Mouse (Mus musculus) neural tube, embryonic 11.5 days (tissue): ENCODE results near the gene Ppp1r3f. TPM values are rescaled to one million over a fixed set of nuclear protein-coding genes. Genes with fewer than 3 reads are reported as not detected.

Experiments used
- ATAC-seq: fragments of 200-750 bp; cut with Nextera tagmentation; 2 replicates; pipeline ENCODE4 v1.8.0; 2017; ENCODE audit warnings: moderate number of reproducible peaks, mild to moderate bottlenecking, moderate TSS enrichment, moderate library complexity; ENCODE audit not compliant: insufficient read depth, low FRiP score, low TSS enrichment
- DNase-seq: peaks from one replicate; pipeline ENCODE4 v3.0.0-alpha.2; 2015; ENCODE audit warnings: low spot score
- H3K27ac ChIP-seq: fragments of 300-500 bp; sonication (generic); 2 replicates; pipeline ENCODE4 v1.5.1; 2014; ENCODE audit warnings: low read depth, mild to moderate bottlenecking, low read length
- H3K27me3 ChIP-seq: fragments of 300-500 bp; sonication (generic); 2 replicates; pipeline ENCODE4 v1.6.1; 2014; ENCODE audit warnings: mild to moderate bottlenecking, low read length, mixed read lengths; ENCODE audit not compliant: control insufficient read depth, insufficient read depth
- H3K36me3 ChIP-seq: fragments of 300-500 bp; sonication (generic); 2 replicates; pipeline ENCODE4 v1.6.1; 2014; ENCODE audit warnings: mild to moderate bottlenecking, low read length, moderate library complexity, mixed read lengths; ENCODE audit not compliant: control insufficient read depth, insufficient read depth
- H3K4me1 ChIP-seq: fragments of 300-500 bp; sonication (generic); 2 replicates; pipeline ENCODE4 v1.6.1; 2014; ENCODE audit warnings: low read length, mixed read lengths; ENCODE audit not compliant: control insufficient read depth, insufficient read depth
- H3K4me2 ChIP-seq: fragments of 300-500 bp; sonication (generic); 2 replicates; pipeline ENCODE4 v1.6.1; 2014; ENCODE audit warnings: low read depth, mild to moderate bottlenecking, moderate library complexity
- H3K4me3 ChIP-seq: fragments of 300-500 bp; sonication (generic); 2 replicates; pipeline ENCODE4 v1.5.1; 2014; ENCODE audit warnings: low read depth, low read length
- H3K9ac ChIP-seq: fragments of 300-500 bp; sonication (generic); 2 replicates; pipeline ENCODE4 v1.6.1; 2014; ENCODE audit warnings: mild to moderate bottlenecking, low read length
- H3K9me3 ChIP-seq: fragments of 300-500 bp; sonication (generic); 2 replicates; pipeline ENCODE4 v1.6.1; 2016; ENCODE audit warnings: low read length; ENCODE audit not compliant: control insufficient read depth
- WGBS: fragments of 180-500 bp; shearing (Covaris S2); extraction: QIAGEN DNeasy Blood & Tissue Kit; methylation state at CpG from one replicate; pipeline ENCODE4 v1.1.7; 2014; 5-methylcytosine and 5-hydroxymethylcytosine counted together
- polyA plus RNA-seq: library from polyadenylated mRNA; unstranded; fragments of >200 nt; fragmentation: Nextera tagmentation; extraction: Ambion mirVana; gene quantifications from 2 replicates; pipeline ENCODE4 v1.2.1, GENCODE M21; 2014

Ppp1r3f gene
- 1.7 and 2.1 TPM in 2 replicates for polyA plus RNA-seq

DNA sequence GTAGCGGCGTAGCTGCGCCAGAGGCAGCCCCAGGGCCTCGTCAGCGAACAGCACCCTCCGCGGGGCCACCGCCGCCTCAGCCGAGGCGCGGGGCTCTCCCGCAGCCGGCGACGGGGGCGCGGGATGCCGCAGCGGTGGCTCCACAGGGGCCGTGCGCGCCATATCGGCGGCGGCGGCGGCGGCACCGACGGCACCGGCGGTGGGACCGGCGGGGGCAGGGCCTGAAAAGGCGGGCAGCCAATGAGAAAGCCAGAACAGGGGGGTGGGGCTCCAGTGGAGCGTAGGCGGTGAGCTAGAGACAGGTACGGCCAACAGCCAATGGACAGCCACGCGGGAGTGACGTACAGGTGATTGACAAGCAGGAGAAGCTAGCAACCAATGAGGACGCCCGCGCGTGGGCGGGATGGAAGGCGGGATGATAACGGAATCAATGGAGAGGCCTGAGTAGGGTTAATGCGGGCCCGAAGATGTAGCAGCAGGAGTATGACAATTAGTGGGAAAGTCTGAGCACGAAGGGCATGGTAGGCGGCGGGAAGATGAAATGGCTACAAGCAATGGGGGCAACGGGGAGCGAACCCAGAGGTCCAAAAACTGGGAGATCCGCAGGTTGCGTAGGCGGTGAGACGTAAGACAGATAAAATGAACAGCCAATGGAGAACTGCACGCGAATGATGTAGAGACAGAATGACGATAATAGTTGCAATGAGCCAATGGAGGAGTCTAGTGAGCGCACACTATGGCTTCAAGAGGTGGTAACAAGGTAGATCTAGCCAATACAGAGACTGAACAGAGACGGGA lies at the start of gene Ppp1r3f:
Gene Ppp1r3f (minus strand): TSS at position 197 of the 798 bp plus-strand sequence.
- ATAC-seq (peak; percentile 99), DNase-seq (peak; percentile 89)
- Histone ChIP-seq H3K9me3 (no peaks in the 10 kb centered on the region), H3K36me3 (no peaks in the 10 kb centered on the region), H3K4me2 (peak within 1 kb of the TSS; percentile 54), H3K27me3 (no peaks in the 10 kb centered on the region), H3K4me1 (0 out of 2 replicates have a peak, but pooled peaks cover 5% of the 10 kb centered on the region), H3K4me3 (peak within 1 kb of the TSS; percentile 54), H3K9ac (peak within 1 kb of the TSS; percentile 75), H3K27ac (peak within 1 kb of the TSS; percentile 78)
- WGBS, result 17% methylated on average over 56 of the region's 65 CpGs

GRCm38 (mm10) chrX:7617889-7618551 lies 43.9 kb upstream of the Ppp1r3f start:
- Histone ChIP-seq H3K4me1 (no peaks in the 10 kb centered on the region), H3K4me2 (no peak overlapping the region), H3K27me3 (no peaks in the 10 kb centered on the region), H3K36me3 (no peaks in the 10 kb centered on the region), H3K4me3 (no peak overlapping the region), H3K9me3 (no peaks in the 10 kb centered on the region), H3K27ac (no peak overlapping the region), H3K9ac (no peak overlapping the region)
- DNase-seq (no peak), ATAC-seq (no peak)
- WGBS, result 86% methylated on average over 12 of the region's 12 CpGs

- no peaks in the 10 kb centered on the region for H3K36me3 ChIP-seq
- H3K9me3 ChIP-seq, result no peaks in the 10 kb centered on the region
- ATAC-seq, result no peak
- H3K4me3 ChIP-seq, result peak overlapping the region; percentile 22
- no peak overlapping the region for H3K9ac ChIP-seq
- peak; percentile 13 for DNase-seq
- H3K27me3 ChIP-seq, result no peaks in the 10 kb centered on the region
- 18% methylated on average over 26 of the region's 26 CpGs for WGBS
- no peaks in the 10 kb centered on the region for H3K4me1 ChIP-seq
- H3K4me2 ChIP-seq, result peak overlapping the region; percentile 54
- H3K27ac ChIP-seq, result no peak overlapping the region
These were observed 36.6 kb upstream of the Ppp1r3f start for GRCm38 (mm10) chrX:7610536-7611258.

DNA sequence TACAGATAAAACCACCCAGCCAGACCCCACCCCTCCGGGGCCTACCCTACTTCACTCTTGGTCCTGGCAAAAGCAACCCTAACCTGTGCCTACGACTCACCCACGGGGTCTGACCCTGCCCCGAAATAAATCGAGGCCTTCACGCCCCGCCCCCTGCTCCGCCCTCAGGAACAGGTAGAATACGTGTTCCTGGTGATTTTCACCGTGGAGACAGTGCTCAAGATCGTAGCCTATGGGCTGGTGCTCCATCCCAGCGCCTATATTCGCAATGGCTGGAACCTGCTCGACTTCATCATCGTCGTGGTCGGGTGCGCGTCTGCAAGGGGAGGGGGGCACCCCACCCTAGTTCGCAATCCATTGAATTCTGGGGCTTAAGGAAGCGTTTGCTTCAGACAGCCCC lies 36.0 kb upstream of the Ppp1r3f start:
- Histone ChIP-seq H3K36me3 (no peaks in the 10 kb centered on the region), H3K9me3 (no peaks in the 10 kb centered on the region), H3K9ac (no peak overlapping the region), H3K4me2 (peak overlapping the region; percentile 54), H3K27ac (no peak overlapping the region), H3K27me3 (no peaks in the 10 kb centered on the region), H3K4me1 (no peaks in the 10 kb centered on the region), H3K4me3 (peak overlapping the region; percentile 22)
- ATAC-seq (0 out of 2 replicates have a peak, but pooled peaks have one; percentile 16), DNase-seq (no peak)
- WGBS, result 16% methylated on average over 21 of the region's 21 CpGs

DNA sequence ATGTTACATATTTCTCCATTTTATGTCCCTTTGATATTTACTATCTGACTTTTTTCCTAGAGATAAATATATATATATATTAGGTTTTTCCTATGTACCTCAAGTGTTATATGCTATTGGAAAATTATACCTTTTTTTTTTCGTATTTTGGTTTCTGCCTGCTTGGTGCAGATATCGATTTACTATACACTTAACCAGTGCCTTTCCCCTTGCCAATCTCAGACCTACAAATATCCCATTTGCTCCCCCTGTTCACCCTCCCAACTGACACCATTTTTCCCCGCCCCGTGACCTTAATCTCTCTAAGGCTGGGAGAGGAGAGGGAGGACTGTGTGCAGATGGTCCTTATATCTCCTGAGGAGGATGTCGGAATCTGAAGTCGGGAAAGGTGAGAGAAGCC lies 32.7 kb upstream of the Ppp1r3f start, which contains the start of gene Cacna1f:
Gene Cacna1f (plus strand): TSS at position 301 of the 400 bp plus-strand sequence.
- no peak within 1 kb of the TSS for H3K4me3 ChIP-seq
- no peak within 1 kb of the TSS for H3K27ac ChIP-seq
- WGBS, result 79% methylated on average over 6 of the region's 6 CpGs
- no peaks in the 10 kb centered on the region for H3K4me1 ChIP-seq
- ATAC-seq (no peak), DNase-seq (no peak)
- H3K9ac ChIP-seq, result no peak within 1 kb of the TSS
- H3K4me2 ChIP-seq, result no peak within 1 kb of the TSS
- no peaks in the 10 kb centered on the region for H3K36me3 ChIP-seq
- H3K9me3 ChIP-seq, result no peaks in the 10 kb centered on the region
- no peaks in the 10 kb centered on the region for H3K27me3 ChIP-seq

DNA sequence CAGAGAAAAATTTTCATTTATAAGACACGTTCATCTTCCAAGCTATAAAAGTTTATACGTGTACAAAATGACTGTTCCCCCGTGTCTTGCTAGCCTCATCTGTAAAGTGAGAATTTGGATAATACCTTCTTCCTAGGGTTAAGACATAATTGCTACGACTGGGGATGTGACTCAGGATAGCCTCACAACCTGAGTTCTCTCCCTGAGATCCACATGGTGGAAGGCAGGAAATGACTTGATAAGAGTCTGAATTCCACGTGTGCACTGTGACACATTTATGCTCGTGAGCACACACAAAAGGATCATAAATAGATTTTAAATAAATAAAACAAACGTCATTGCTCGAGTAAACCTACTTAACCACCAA lies 31.5 kb upstream of the Ppp1r3f start:
- H3K36me3 ChIP-seq, result no peaks in the 10 kb centered on the region
- H3K9me3 ChIP-seq, result no peaks in the 10 kb centered on the region
- no peak for DNase-seq
- H3K9ac ChIP-seq, result no peak overlapping the region
- 44% methylated on average over 8 of the region's 8 CpGs for WGBS
- H3K4me1 ChIP-seq, result no peaks in the 10 kb centered on the region
- H3K27ac ChIP-seq, result no peak overlapping the region
- no peak overlapping the region for H3K4me2 ChIP-seq
- H3K4me3 ChIP-seq, result no peak overlapping the region
- H3K27me3 ChIP-seq, result no peaks in the 10 kb centered on the region
- 0 out of 2 replicates have a peak, but pooled peaks have one; percentile 29 for ATAC-seq

- Histone ChIP-seq H3K4me2 (peak within 1 kb of the TSS; percentile 45), H3K27ac (no peak within 1 kb of the TSS), H3K4me3 (peak within 1 kb of the TSS; percentile 22), H3K27me3 (no peaks in the 10 kb centered on the region), H3K9me3 (no peaks in the 10 kb centered on the region), H3K4me1 (no peaks in the 10 kb centered on the region), H3K9ac (peak within 1 kb of the TSS; percentile 36; the same call in 1 of the 2 replicates), H3K36me3 (no peaks in the 10 kb centered on the region)
- DNase-seq, result peak; percentile 81
- 20% methylated on average over 28 of the region's 28 CpGs for WGBS
- peak; percentile 88 for ATAC-seq
These were observed 30.9 kb upstream of the Ppp1r3f start, which contains the start of gene Ccdc22 for GRCm38 (mm10) chrX:7604879-7605574. Gene Ccdc22 (minus strand): TSS chrX:7605517.

DNA sequence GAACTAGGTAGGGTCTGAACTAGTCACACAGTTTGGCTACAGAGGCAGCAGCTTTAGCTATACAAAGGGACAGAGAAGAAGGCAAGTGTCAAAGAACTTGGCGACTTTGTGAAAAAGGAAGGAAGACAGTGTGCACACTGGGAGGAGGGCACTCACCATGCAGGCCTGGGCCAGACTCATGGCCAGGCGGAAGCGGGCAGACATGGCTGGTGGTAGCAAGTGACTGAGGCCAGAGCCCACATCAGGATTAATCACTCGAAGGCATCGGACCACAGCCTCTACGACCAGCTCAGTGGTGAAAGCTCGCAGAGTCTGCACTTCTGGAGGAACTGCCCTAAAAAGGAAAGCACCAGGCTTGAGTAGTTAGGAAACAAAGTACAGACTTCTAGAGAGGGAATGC lies 29.9 kb upstream of the Ppp1r3f start:
- ATAC-seq (no peak), DNase-seq (no peak)
- Histone ChIP-seq H3K36me3 (no peaks in the 10 kb centered on the region), H3K4me3 (no peak overlapping the region), H3K4me2 (no peak overlapping the region), H3K9me3 (no peaks in the 10 kb centered on the region), H3K9ac (no peak overlapping the region), H3K4me1 (no peaks in the 10 kb centered on the region), H3K27ac (no peak overlapping the region), H3K27me3 (no peaks in the 10 kb centered on the region)
- WGBS, result 86% methylated on average over 7 of the region's 7 CpGs
